In the genomic region with DNA sequence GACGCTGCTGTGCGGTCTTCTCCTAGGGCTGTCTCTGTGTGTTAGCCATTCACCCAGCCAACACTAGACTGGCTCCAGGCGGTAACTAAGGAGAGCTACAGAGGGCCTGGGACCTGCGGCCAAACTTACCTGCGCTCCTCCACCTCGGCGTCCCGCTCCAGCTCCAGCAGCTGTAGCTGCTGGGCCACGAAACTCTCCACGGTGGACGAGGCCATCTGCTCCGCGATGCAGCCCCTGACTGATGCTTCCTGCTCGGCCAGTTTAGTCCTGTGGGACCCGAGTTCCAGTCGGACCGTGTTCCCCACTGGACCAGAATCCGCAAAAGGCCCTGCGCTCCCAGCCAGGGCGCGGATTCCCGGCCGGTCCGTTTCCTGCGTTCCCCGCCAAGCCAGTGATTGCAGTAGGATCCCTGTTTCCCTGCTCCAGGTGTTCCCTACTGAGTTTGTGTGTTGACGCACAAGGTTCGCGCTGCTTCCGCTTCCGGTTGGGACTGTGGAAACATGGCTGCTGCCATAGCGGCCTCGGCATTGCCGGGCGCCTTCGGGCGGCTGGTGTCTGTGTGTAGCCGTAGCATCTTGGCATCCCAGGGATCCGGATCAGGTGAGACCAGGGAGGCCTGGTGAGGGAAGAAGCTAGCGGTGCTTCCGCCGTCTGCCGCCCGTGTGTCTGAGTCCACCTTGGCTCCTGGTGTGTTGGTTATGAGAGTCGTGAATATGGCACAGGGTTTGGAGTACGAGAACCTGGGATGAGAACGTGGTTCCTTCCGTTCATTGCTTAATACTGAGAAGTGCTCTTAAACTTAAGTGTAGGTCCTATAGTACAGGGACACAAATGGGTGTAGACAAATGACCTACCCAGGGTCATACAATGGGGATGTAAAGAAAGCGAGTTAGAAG, we compare ENCODE assay signal across 8 mouse cellular contexts. TPM values are rescaled to one million over a fixed set of nuclear protein-coding genes. Genes with fewer than 3 reads are reported as not detected.
DNase-seq lines count a peak whose midpoint lies in the region; ATAC-seq lines count a peak whose summit lies in the region.

A gene (plus strand): TSS at position 330 of the 896 bp plus-strand sequence.
A gene (minus strand): TSS at position 446 of the 896 bp plus-strand sequence.

- H3K27me3 ChIP-seq in hindbrain, embryonic 11.5 days (ENCODE audit: control insufficient read depth, insufficient read depth, low read length) = no peaks in the 10 kb centered on the region

- H3K36me3 ChIP-seq in hindbrain, embryonic 11.5 days (ENCODE audit: control insufficient read depth, insufficient read depth, low read length) = 0 out of 2 replicates have a peak, but pooled peaks cover 2% of the 10 kb centered on the region

- H3K4me3 ChIP-seq in hindbrain, embryonic 11.5 days (ENCODE audit: low read depth, low read length) = peak within 1 kb of the TSS; percentile 82

- under 1% methylated on average over 49 of the region's 49 CpGs for WGBS in hindbrain, embryonic 11.5 days

- peaks cover 6% of the 10 kb centered on the region for H3K4me1 ChIP-seq in hindbrain, embryonic 11.5 days (replicated peaks; ENCODE audit: control insufficient read depth, insufficient read depth, low read length)

- peak within 1 kb of the TSS; percentile 88 for H3K9ac ChIP-seq in hindbrain, embryonic 11.5 days (ENCODE audit: low read depth, low read length)

- H3K4me2 ChIP-seq in hindbrain, embryonic 11.5 days (replicated peaks; ENCODE audit: low read depth, low read length) = peak within 1 kb of the TSS; percentile 68

- H3K9me3 ChIP-seq in hindbrain, embryonic 11.5 days (ENCODE audit: control insufficient read depth, low read length) = no peaks in the 10 kb centered on the region

- DNase-seq in Muller cell, postnatal 12 days (ENCODE audit: inconsistent ontology term) = peak; percentile 91
- DNase-seq in cerebellum, adult 9-11 months = peak; percentile 94
- DNase-seq in frontal cortex, adult 2 months (ENCODE audit: extremely low spot score in 1 of 2, low spot score in 1 of 2) = peak; percentile 79 to 96
- DNase-seq in hindbrain, embryonic 11.5 days (ENCODE audit: low spot score) = peak; percentile 90
- DNase-seq in layer of hippocampus, postnatal 10 days (ENCODE audit: low spot score in 2 of 2) = peak; percentile 95 to 96
- peak; percentile 94 for DNase-seq in lung, postnatal 10 days
- DNase-seq in ovary, postnatal 36 days (ENCODE audit: low spot score) = peak; percentile 90
- peak; percentile 84 for DNase-seq in thymus, postnatal 25 days

- 0 out of 2 replicates have a peak within 1 kb of the TSS, but pooled peaks have one; percentile 17 for H3K27ac ChIP-seq in hindbrain, embryonic 11.5 days (ENCODE audit: low read depth, low read length)

- peak; percentile 91 for ATAC-seq in hindbrain, embryonic 11.5 days (ENCODE audit: low FRiP score)

RNA-seq across cellular contexts. Expression of the first gene that starts in this region (rescaled TPM):
- polyA plus RNA-seq in frontal cortex, adult 2 months (2012; rRNA removed) = 53.9 and 56.7 TPM in 2 replicates
- polyA plus RNA-seq in hindbrain, embryonic 11.5 days (2014; fragmentation: Nextera tagmentation; extraction: Ambion mirVana) = 124 and 133 TPM in 2 replicates
- 10 to 100 TPM; 55.1 to 55.7 TPM for total RNA-seq in layer of hippocampus, postnatal 10 days (2021)

RNA-seq across cellular contexts. Expression of the second gene that starts in this region (rescaled TPM):
- 7.0 and 8.2 TPM in 2 replicates for polyA plus RNA-seq in frontal cortex, adult 2 months (2012; rRNA removed)
- polyA plus RNA-seq in hindbrain, embryonic 11.5 days (2014; fragmentation: Nextera tagmentation; extraction: Ambion mirVana) = 6.0 and 7.5 TPM in 2 replicates
- total RNA-seq in layer of hippocampus, postnatal 10 days (2021) = 10 to 100 TPM; 12.4 to 12.6 TPM

Comparison
In these comparisons a context has a peak if more than half of its experiments do, and no peak if none do; other contexts are left out.
1. Peak in every context shown above with its lines: DNase-seq, ATAC-seq, H3K4me3 ChIP-seq and H3K27ac ChIP-seq.